Mouse (Mus musculus): ENCODE results near the gene Rgs3. TPM values are rescaled to one million over a fixed set of nuclear protein-coding genes. Genes with fewer than 3 reads are reported as not detected.

Rgs3 gene
- total and polyA plus RNA-seq, 2 experiments: 9.6 to 13.0 TPM

GRCm38 (mm10) chr4:62737983-62738695 is 178.5 kb downstream of the Rgs3 start:
- Histone ChIP-seq H3K9ac (ENCODE audit: low read depth, low read length) (no peak overlapping the region), H3K36me3 (ENCODE audit: control insufficient read depth, insufficient read depth, low read length) (no peaks in the 10 kb centered on the region), H3K27ac (replicated peaks; ENCODE audit: insufficient read depth, low read depth, low read length) (no peak overlapping the region), H3K4me3 (ENCODE audit: insufficient read depth, low read depth, low read length) (no peak overlapping the region), H3K79me2 (ENCODE audit: control insufficient read depth, insufficient read depth, low read length) (no peaks in the 10 kb centered on the region), H3K27me3 (ENCODE audit: control insufficient read depth, insufficient read depth, low read length) (no peaks in the 10 kb centered on the region), H3K4me1 (ENCODE audit: control insufficient read depth, insufficient read depth, low read length) (no peaks in the 10 kb centered on the region)
- WGBS: 72% methylated on average over 9 of the region's 9 CpGs
- no peak for TF ChIP-seq CTCF (IDR thresholded peaks at IDR 0.05; ENCODE audit: low read depth, low read length)
- TF ChIP-seq POLR2A (IDR thresholded peaks at IDR 0.05; ENCODE audit: extremely low read depth, insufficient read depth, low read length): no peak
- no peak for DNase-seq (ENCODE audit: extremely low read depth, low read depth, low spot score)

GRCm38 (mm10) chr4:62738996-62739395 is 179.3 kb downstream of the Rgs3 start:
- 91% methylated on average over 3 of the region's 3 CpGs for WGBS
- H3K36me3 ChIP-seq (ENCODE audit: control insufficient read depth, insufficient read depth, low read length): no peaks in the 10 kb centered on the region
- H3K79me2 ChIP-seq (ENCODE audit: control insufficient read depth, insufficient read depth, low read length): no peaks in the 10 kb centered on the region
- no peak overlapping the region for H3K27ac ChIP-seq (replicated peaks; ENCODE audit: insufficient read depth, low read depth, low read length)
- H3K27me3 ChIP-seq (ENCODE audit: control insufficient read depth, insufficient read depth, low read length): no peaks in the 10 kb centered on the region
- TF ChIP-seq POLR2A (IDR thresholded peaks at IDR 0.05; ENCODE audit: extremely low read depth, insufficient read depth, low read length) (no peak), CTCF (IDR thresholded peaks at IDR 0.05; ENCODE audit: low read depth, low read length) (no peak)
- no peak overlapping the region for H3K4me3 ChIP-seq (ENCODE audit: insufficient read depth, low read depth, low read length)
- no peak overlapping the region for H3K9ac ChIP-seq (ENCODE audit: low read depth, low read length)
- no peak for DNase-seq (ENCODE audit: extremely low read depth, low read depth, low spot score)
- H3K4me1 ChIP-seq (ENCODE audit: control insufficient read depth, insufficient read depth, low read length): no peaks in the 10 kb centered on the region

GRCm38 (mm10) chr4:62739591-62739990 is 179.9 kb downstream of the Rgs3 start:
- 99% methylated on average over 4 of the region's 4 CpGs for WGBS
- Histone ChIP-seq H3K27me3 (ENCODE audit: control insufficient read depth, insufficient read depth, low read length) (no peaks in the 10 kb centered on the region), H3K79me2 (ENCODE audit: control insufficient read depth, insufficient read depth, low read length) (no peaks in the 10 kb centered on the region), H3K9ac (ENCODE audit: low read depth, low read length) (no peak overlapping the region), H3K36me3 (ENCODE audit: control insufficient read depth, insufficient read depth, low read length) (no peaks in the 10 kb centered on the region), H3K4me1 (ENCODE audit: control insufficient read depth, insufficient read depth, low read length) (no peaks in the 10 kb centered on the region), H3K4me3 (ENCODE audit: insufficient read depth, low read depth, low read length) (no peak overlapping the region), H3K27ac (replicated peaks; ENCODE audit: insufficient read depth, low read depth, low read length) (no peak overlapping the region)
- no peak for DNase-seq (ENCODE audit: extremely low read depth, low read depth, low spot score)
- no peak for TF ChIP-seq POLR2A (IDR thresholded peaks at IDR 0.05; ENCODE audit: extremely low read depth, insufficient read depth, low read length)
- no peak for TF ChIP-seq CTCF (IDR thresholded peaks at IDR 0.05; ENCODE audit: low read depth, low read length)

GRCm38 (mm10) chr4:62740282-62741054 is 180.8 kb downstream of the Rgs3 start:
- Histone ChIP-seq H3K4me3 (ENCODE audit: insufficient read depth, low read depth, low read length) (no peak overlapping the region), H3K4me1 (ENCODE audit: control insufficient read depth, insufficient read depth, low read length) (no peaks in the 10 kb centered on the region), H3K27ac (replicated peaks; ENCODE audit: insufficient read depth, low read depth, low read length) (no peak overlapping the region), H3K79me2 (ENCODE audit: control insufficient read depth, insufficient read depth, low read length) (no peaks in the 10 kb centered on the region), H3K27me3 (ENCODE audit: control insufficient read depth, insufficient read depth, low read length) (no peaks in the 10 kb centered on the region), H3K9ac (ENCODE audit: low read depth, low read length) (no peak overlapping the region), H3K36me3 (ENCODE audit: control insufficient read depth, insufficient read depth, low read length) (no peaks in the 10 kb centered on the region)
- 83% methylated on average over 6 of the region's 6 CpGs for WGBS
- DNase-seq (ENCODE audit: extremely low read depth, low read depth, low spot score): no peak
- TF ChIP-seq CTCF (IDR thresholded peaks at IDR 0.05; ENCODE audit: low read depth, low read length) (no peak), POLR2A (IDR thresholded peaks at IDR 0.05; ENCODE audit: extremely low read depth, insufficient read depth, low read length) (no peak)

GRCm38 (mm10) chr4:62741055-62741453 is 181.4 kb downstream of the Rgs3 start:
- H3K27me3 ChIP-seq (ENCODE audit: control insufficient read depth, insufficient read depth, low read length): no peaks in the 10 kb centered on the region
- H3K4me3 ChIP-seq (ENCODE audit: insufficient read depth, low read depth, low read length): no peak overlapping the region
- DNase-seq (ENCODE audit: extremely low read depth, low read depth, low spot score): no peak
- no peak overlapping the region for H3K27ac ChIP-seq (replicated peaks; ENCODE audit: insufficient read depth, low read depth, low read length)
- no peak overlapping the region for H3K9ac ChIP-seq (ENCODE audit: low read depth, low read length)
- no peaks in the 10 kb centered on the region for H3K79me2 ChIP-seq (ENCODE audit: control insufficient read depth, insufficient read depth, low read length)
- no peaks in the 10 kb centered on the region for H3K36me3 ChIP-seq (ENCODE audit: control insufficient read depth, insufficient read depth, low read length)
- no peaks in the 10 kb centered on the region for H3K4me1 ChIP-seq (ENCODE audit: control insufficient read depth, insufficient read depth, low read length)
- WGBS: 85% methylated on average over 5 of the region's 5 CpGs
- TF ChIP-seq POLR2A (IDR thresholded peaks at IDR 0.05; ENCODE audit: extremely low read depth, insufficient read depth, low read length) (no peak), CTCF (IDR thresholded peaks at IDR 0.05; ENCODE audit: low read depth, low read length) (no peak)

- no peaks in the 10 kb centered on the region for H3K4me1 ChIP-seq (ENCODE audit: control insufficient read depth, insufficient read depth, low read length)
- H3K27ac ChIP-seq (replicated peaks; ENCODE audit: insufficient read depth, low read depth, low read length): no peak overlapping the region
- H3K79me2 ChIP-seq (ENCODE audit: control insufficient read depth, insufficient read depth, low read length): no peaks in the 10 kb centered on the region
- DNase-seq (ENCODE audit: extremely low read depth, low read depth, low spot score): no peak
- no peak for TF ChIP-seq POLR2A (IDR thresholded peaks at IDR 0.05; ENCODE audit: extremely low read depth, insufficient read depth, low read length)
- TF ChIP-seq CTCF (IDR thresholded peaks at IDR 0.05; ENCODE audit: low read depth, low read length): no peak
- no peaks in the 10 kb centered on the region for H3K27me3 ChIP-seq (ENCODE audit: control insufficient read depth, insufficient read depth, low read length)
- H3K9ac ChIP-seq (ENCODE audit: low read depth, low read length): no peak overlapping the region
- WGBS: 57% methylated on average over 3 of the region's 3 CpGs
- H3K36me3 ChIP-seq (ENCODE audit: control insufficient read depth, insufficient read depth, low read length): no peaks in the 10 kb centered on the region
- no peak overlapping the region for H3K4me3 ChIP-seq (ENCODE audit: insufficient read depth, low read depth, low read length)
Observed at GRCm38 (mm10) chr4:62741601-62742000, 182.0 kb downstream of the Rgs3 start.
